8 mouse cellular contexts compared by ENCODE assay signal in genomic region chr3:123508056-123508674, GRCm38 (mm10).
DNase-seq lines count a peak whose midpoint lies in the region; ATAC-seq lines count a peak whose summit lies in the region.

No protein-coding gene starts in this region.

- H3K4me2 ChIP-seq in hindbrain, embryonic 15.5 days: peak overlapping the region; percentile 64

- H3K27ac ChIP-seq in hindbrain, embryonic 15.5 days (replicated peaks): peak overlapping the region; percentile 99

- no peaks in the 10 kb centered on the region for H3K9me3 ChIP-seq in hindbrain, embryonic 15.5 days

- peaks cover 9% of the 10 kb centered on the region; the same call in 1 of the 2 replicates for H3K36me3 ChIP-seq in hindbrain, embryonic 15.5 days

- peak; percentile 99 for ATAC-seq in hindbrain, embryonic 15.5 days (ENCODE audit: low FRiP score, low read depth)

- peak overlapping the region; percentile 92 for H3K9ac ChIP-seq in hindbrain, embryonic 15.5 days

- peak overlapping the region; percentile 74 for H3K4me3 ChIP-seq in hindbrain, embryonic 15.5 days

- under 1% methylated on average over 53 of the region's 53 CpGs for WGBS in hindbrain, embryonic 15.5 days

- peak; percentile 100 for DNase-seq in T-cell, adult 2 months (ENCODE audit: low spot score)
- peak; percentile 98 for DNase-seq in cerebellum, postnatal 36 days
- peak; percentile 98 to 99 for DNase-seq in frontal cortex, postnatal 36 days (ENCODE audit: low spot score in 2 of 2)
- DNase-seq in left cerebral cortex, adult 11 months (ENCODE audit: low spot score): peak; percentile 99
- peak; percentile 100 for DNase-seq in lung, postnatal 4 days
- peak; percentile 99 for DNase-seq in retina, postnatal 7 days (ENCODE audit: low read depth, low spot score)
- peak; percentile 92 for DNase-seq in urinary bladder, adult 2 months (ENCODE audit: low spot score)

- peaks cover 31% of the 10 kb centered on the region for H3K4me1 ChIP-seq in hindbrain, embryonic 15.5 days (replicated peaks)

- H3K27me3 ChIP-seq in hindbrain, embryonic 15.5 days: no peaks in the 10 kb centered on the region

Comparison
In these comparisons a context has a peak if more than half of its experiments do, and no peak if none do; other contexts are left out.
1. Peak in every context shown above with its lines: DNase-seq, ATAC-seq, H3K4me3 ChIP-seq and H3K27ac ChIP-seq.